Mouse (Mus musculus): Measurements from ENCODE around the gene Vil1. TPM values are rescaled to one million over a fixed set of nuclear protein-coding genes. Genes with fewer than 3 reads are reported as not detected.

Vil1 gene
- polyA plus RNA-seq, 1 experiment from 2014 or later = 6.7 TPM

DNA sequence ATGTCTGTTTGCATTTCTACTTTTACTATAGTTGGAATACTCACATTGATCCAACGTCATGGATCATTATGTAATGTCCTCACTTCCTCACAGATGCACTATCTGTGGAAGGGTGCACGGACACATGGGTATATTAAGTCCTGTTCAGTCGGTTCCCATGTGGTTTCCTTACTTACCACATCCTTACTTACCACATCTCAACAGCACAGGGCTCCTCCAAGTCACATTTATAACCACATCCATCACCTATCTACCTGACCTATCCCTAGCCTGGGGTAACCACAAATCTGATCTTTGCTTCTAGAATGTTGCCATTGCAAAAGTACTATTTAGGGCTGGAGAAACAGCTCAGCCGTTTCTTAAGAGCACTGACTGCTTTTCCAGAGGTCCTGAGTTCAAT is 35.8 kb upstream of the Vil1 start:
- no peak overlapping the region for H3K9ac ChIP-seq (ENCODE audit: low read depth, low read length)
- ATAC-seq (ENCODE audit: low FRiP score, low TSS enrichment) = no peak
- 79% methylated on average over 4 of the region's 4 CpGs for WGBS
- no peak overlapping the region for H3K4me3 ChIP-seq (ENCODE audit: low read length)
- no peaks in the 10 kb centered on the region for H3K9me3 ChIP-seq (ENCODE audit: control insufficient read depth, low read length)
- no peaks in the 10 kb centered on the region for H3K27me3 ChIP-seq (ENCODE audit: control insufficient read depth, insufficient read depth, low read length)
- no peak overlapping the region for H3K27ac ChIP-seq (ENCODE audit: low read depth, low read length)
- 0 out of 2 replicates have a peak, but pooled peaks cover 2% of the 10 kb centered on the region for H3K4me1 ChIP-seq (ENCODE audit: control insufficient read depth, insufficient read depth, low read length)
- no peaks in the 10 kb centered on the region for H3K36me3 ChIP-seq (ENCODE audit: control insufficient read depth, insufficient read depth, low read length)
- no peak overlapping the region for H3K4me2 ChIP-seq (replicated peaks; ENCODE audit: low read depth, low read length)

DNA sequence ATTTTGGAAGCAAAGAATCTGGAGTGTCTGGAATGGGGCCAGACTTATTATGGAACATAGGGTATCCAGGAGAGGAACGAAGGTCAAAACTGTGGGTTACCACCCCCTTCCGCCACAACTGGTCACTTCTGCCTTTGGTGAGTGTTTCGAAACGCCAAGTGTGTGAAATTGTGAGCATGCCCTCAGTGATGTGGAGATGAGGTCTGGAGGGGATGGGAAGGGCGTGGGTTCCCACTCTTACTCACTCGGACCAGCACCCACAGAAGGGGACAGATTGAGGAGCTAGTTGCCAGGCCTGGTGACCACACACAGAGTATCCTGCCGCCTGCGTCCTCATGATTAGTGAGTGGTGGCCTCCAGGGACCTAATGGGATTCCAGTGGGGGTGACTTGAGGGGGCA is 34.2 kb upstream of the Vil1 start, which contains the start of gene Slc11a1:
Gene Slc11a1 (plus strand): TSS at position 216 of the 400 bp plus-strand sequence.
- H3K9ac ChIP-seq (ENCODE audit: low read depth, low read length) = no peak within 1 kb of the TSS
- no peak for ATAC-seq (ENCODE audit: low FRiP score, low TSS enrichment)
- no peak within 1 kb of the TSS for H3K27ac ChIP-seq (ENCODE audit: low read depth, low read length)
- H3K4me2 ChIP-seq (replicated peaks; ENCODE audit: low read depth, low read length) = no peak within 1 kb of the TSS
- H3K4me1 ChIP-seq (ENCODE audit: control insufficient read depth, insufficient read depth, low read length) = 0 out of 2 replicates have a peak, but pooled peaks cover 2% of the 10 kb centered on the region
- no peak within 1 kb of the TSS for H3K4me3 ChIP-seq (ENCODE audit: low read length)
- no peaks in the 10 kb centered on the region for H3K27me3 ChIP-seq (ENCODE audit: control insufficient read depth, insufficient read depth, low read length)
- no peaks in the 10 kb centered on the region for H3K9me3 ChIP-seq (ENCODE audit: control insufficient read depth, low read length)
- 64% methylated on average over 8 of the region's 8 CpGs for WGBS
- H3K36me3 ChIP-seq (ENCODE audit: control insufficient read depth, insufficient read depth, low read length) = no peaks in the 10 kb centered on the region

DNA sequence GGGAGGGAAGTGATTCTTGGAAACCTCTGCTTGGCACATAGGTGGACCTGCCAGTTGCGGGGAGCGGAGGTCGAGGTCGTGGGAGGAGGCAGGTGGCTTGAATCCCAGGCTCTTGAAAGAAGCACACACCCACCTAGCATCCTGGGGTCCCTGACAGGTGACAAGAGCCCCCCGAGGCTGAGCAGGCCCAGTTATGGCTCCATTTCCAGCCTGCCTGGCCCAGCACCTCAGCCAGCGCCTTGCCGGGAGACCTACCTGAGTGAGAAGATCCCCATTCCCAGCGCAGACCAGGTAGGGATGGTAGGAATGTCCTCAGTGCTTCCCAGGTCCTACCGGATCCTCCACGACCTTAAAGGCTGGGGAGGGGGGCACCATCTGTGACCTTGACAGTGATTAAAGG is 33.6 kb upstream of the Vil1 start:
- Histone ChIP-seq H3K4me3 (ENCODE audit: low read length) (no peak overlapping the region), H3K36me3 (ENCODE audit: control insufficient read depth, insufficient read depth, low read length) (no peaks in the 10 kb centered on the region), H3K9ac (ENCODE audit: low read depth, low read length) (no peak overlapping the region), H3K27me3 (ENCODE audit: control insufficient read depth, insufficient read depth, low read length) (no peaks in the 10 kb centered on the region), H3K4me2 (replicated peaks; ENCODE audit: low read depth, low read length) (no peak overlapping the region), H3K9me3 (ENCODE audit: control insufficient read depth, low read length) (no peaks in the 10 kb centered on the region), H3K4me1 (ENCODE audit: control insufficient read depth, insufficient read depth, low read length) (0 out of 2 replicates have a peak, but pooled peaks cover 2% of the 10 kb centered on the region), H3K27ac (ENCODE audit: low read depth, low read length) (no peak overlapping the region)
- 71% methylated on average over 10 of the region's 10 CpGs for WGBS
- no peak for ATAC-seq (ENCODE audit: low FRiP score, low TSS enrichment)

DNA sequence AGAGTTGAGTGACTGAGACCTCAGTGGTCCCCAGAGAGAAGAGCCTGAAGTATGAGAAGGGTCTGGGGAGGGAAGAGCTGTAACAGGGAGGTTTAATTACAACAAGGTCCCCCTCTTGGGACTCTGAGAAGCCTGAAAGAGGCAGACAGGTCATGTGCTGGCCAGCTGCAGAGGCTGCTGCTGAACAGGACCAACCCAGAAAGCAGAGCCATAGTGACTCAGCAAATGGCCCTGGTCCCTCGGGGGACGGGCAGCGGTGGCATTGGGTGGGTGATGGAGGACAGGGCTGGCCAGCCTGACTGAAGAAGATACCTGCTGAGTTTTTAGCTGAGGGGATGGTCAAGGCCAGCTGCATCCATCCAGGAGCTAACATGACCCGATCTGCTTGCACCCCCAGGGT is 32.8 kb upstream of the Vil1 start:
- no peak overlapping the region for H3K9ac ChIP-seq (ENCODE audit: low read depth, low read length)
- no peak overlapping the region for H3K4me3 ChIP-seq (ENCODE audit: low read length)
- no peak overlapping the region for H3K27ac ChIP-seq (ENCODE audit: low read depth, low read length)
- no peaks in the 10 kb centered on the region for H3K27me3 ChIP-seq (ENCODE audit: control insufficient read depth, insufficient read depth, low read length)
- no peak for ATAC-seq (ENCODE audit: low FRiP score, low TSS enrichment)
- no peak overlapping the region for H3K4me2 ChIP-seq (replicated peaks; ENCODE audit: low read depth, low read length)
- WGBS = 72% methylated on average over 4 of the region's 4 CpGs
- H3K9me3 ChIP-seq (ENCODE audit: control insufficient read depth, low read length) = no peaks in the 10 kb centered on the region
- no peaks in the 10 kb centered on the region for H3K36me3 ChIP-seq (ENCODE audit: control insufficient read depth, insufficient read depth, low read length)
- H3K4me1 ChIP-seq (ENCODE audit: control insufficient read depth, insufficient read depth, low read length) = 0 out of 2 replicates have a peak, but pooled peaks cover 2% of the 10 kb centered on the region

DNA sequence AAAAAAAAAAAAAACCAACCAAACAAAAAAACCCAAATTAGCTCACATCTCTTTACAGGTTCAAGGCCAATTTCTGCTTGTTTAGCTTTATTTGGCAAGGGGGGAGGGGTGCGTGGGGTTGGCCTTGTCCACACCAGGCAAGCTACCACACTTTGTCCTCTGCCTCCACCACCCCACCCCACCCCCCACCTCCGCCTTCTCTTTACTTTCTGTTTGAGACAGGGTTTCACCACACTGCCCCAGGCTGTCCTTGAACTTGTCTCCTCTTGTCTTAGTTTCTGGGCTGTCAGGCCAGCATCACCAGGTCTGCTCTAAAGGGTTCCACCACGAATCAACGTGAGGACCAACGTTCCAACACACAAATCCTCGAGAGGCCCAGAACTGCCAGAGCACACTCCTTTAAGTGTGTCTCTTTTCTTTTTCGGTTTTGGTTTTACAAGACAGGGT is 30.1 kb upstream of the Vil1 start:
- ATAC-seq (ENCODE audit: low FRiP score, low TSS enrichment) = no peak

DNA sequence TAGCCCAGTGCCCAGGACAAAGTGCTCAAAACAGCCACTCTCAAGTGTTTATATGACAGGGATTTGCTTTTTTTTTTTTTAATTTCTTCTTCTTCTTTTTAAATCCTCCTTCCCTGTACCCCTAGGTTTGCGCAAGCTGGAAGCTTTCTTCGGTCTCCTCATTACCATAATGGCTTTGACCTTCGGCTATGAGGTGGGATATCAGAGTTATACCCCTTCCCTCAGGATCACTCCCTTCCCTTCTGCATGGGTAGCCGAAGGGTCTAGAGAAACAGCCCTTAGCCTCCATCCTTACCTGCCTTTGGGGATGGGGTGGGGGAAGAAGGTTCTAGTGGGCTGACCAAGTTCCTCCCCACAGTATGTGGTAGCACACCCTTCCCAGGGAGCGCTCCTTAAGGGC is 28.7 kb upstream of the Vil1 start:
- no peaks in the 10 kb centered on the region for H3K36me3 ChIP-seq (ENCODE audit: control insufficient read depth, insufficient read depth, low read length)
- H3K4me1 ChIP-seq (ENCODE audit: control insufficient read depth, insufficient read depth, low read length) = 0 out of 2 replicates have a peak, but pooled peaks cover 2% of the 10 kb centered on the region
- no peak overlapping the region for H3K4me3 ChIP-seq (ENCODE audit: low read length)
- H3K27me3 ChIP-seq (ENCODE audit: control insufficient read depth, insufficient read depth, low read length) = no peaks in the 10 kb centered on the region
- H3K27ac ChIP-seq (ENCODE audit: low read depth, low read length) = no peak overlapping the region
- H3K9ac ChIP-seq (ENCODE audit: low read depth, low read length) = no peak overlapping the region
- no peaks in the 10 kb centered on the region for H3K9me3 ChIP-seq (ENCODE audit: control insufficient read depth, low read length)
- no peak for ATAC-seq (ENCODE audit: low FRiP score, low TSS enrichment)
- 82% methylated on average over 5 of the region's 5 CpGs for WGBS
- H3K4me2 ChIP-seq (replicated peaks; ENCODE audit: low read depth, low read length) = no peak overlapping the region

More for the DNA sequence above, 30.1 kb upstream of the Vil1 start:
- no peak overlapping the region for H3K4me2 ChIP-seq (replicated peaks; ENCODE audit: low read depth, low read length)
- WGBS = 90% methylated on average over 7 of the region's 7 CpGs
- H3K4me1 ChIP-seq (ENCODE audit: control insufficient read depth, insufficient read depth, low read length) = 0 out of 2 replicates have a peak, but pooled peaks cover 2% of the 10 kb centered on the region
- no peak overlapping the region for H3K9ac ChIP-seq (ENCODE audit: low read depth, low read length)
- no peaks in the 10 kb centered on the region for H3K9me3 ChIP-seq (ENCODE audit: control insufficient read depth, low read length)
- no peak overlapping the region for H3K4me3 ChIP-seq (ENCODE audit: low read length)
- H3K27ac ChIP-seq (ENCODE audit: low read depth, low read length) = no peak overlapping the region
- no peaks in the 10 kb centered on the region for H3K27me3 ChIP-seq (ENCODE audit: control insufficient read depth, insufficient read depth, low read length)
- H3K36me3 ChIP-seq (ENCODE audit: control insufficient read depth, insufficient read depth, low read length) = no peaks in the 10 kb centered on the region

DNA sequence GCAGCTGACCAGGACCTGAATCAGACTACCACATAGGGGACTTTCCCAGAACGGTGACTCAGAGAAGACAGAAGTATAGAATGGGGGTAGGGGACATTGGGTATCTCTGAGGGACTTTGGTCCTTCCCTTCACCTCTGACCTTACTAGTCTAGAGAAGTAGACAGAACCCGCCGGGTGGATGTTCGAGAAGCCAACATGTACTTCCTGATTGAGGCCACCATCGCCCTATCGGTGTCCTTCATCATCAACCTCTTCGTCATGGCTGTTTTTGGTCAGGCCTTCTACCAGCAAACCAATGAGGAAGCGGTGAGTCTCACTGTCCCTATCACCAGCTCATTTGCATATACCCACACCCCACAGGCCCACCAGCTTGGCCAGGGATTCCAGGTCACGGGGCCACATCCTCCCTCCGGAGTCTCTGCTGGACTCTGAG is 27.6 kb upstream of the Vil1 start:
- 92% methylated on average over 10 of the region's 10 CpGs for WGBS
- Histone ChIP-seq H3K4me1 (ENCODE audit: control insufficient read depth, insufficient read depth, low read length) (no peaks in the 10 kb centered on the region), H3K4me2 (replicated peaks; ENCODE audit: low read depth, low read length) (no peak overlapping the region)

DNA sequence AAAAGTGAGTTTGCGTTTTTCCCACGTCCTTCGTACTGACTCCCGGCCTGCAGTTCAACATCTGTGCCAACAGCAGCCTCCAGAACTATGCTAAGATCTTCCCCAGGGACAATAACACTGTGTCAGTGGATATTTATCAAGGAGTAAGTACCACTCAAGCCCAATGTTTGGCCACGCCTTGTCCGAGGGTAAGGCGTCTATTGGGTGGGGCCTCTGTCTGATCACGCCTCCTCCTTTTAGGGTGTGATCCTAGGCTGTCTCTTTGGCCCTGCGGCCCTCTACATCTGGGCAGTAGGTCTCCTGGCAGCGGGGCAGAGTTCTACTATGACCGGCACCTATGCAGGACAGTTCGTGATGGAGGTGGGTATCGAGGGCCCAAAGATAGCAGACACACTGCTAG is 25.8 kb upstream of the Vil1 start:
- Histone ChIP-seq H3K4me3 (ENCODE audit: low read length) (no peak overlapping the region), H3K4me2 (replicated peaks; ENCODE audit: low read depth, low read length) (no peak overlapping the region), H3K4me1 (ENCODE audit: control insufficient read depth, insufficient read depth, low read length) (no peaks in the 10 kb centered on the region), H3K9ac (ENCODE audit: low read depth, low read length) (no peak overlapping the region), H3K36me3 (ENCODE audit: control insufficient read depth, insufficient read depth, low read length) (no peaks in the 10 kb centered on the region), H3K27me3 (ENCODE audit: control insufficient read depth, insufficient read depth, low read length) (no peaks in the 10 kb centered on the region), H3K27ac (ENCODE audit: low read depth, low read length) (no peak overlapping the region), H3K9me3 (ENCODE audit: control insufficient read depth, low read length) (no peaks in the 10 kb centered on the region)
- ATAC-seq (ENCODE audit: low FRiP score, low TSS enrichment) = no peak
- 83% methylated on average over 13 of the region's 13 CpGs for WGBS

More for the DNA sequence above, 27.6 kb upstream of the Vil1 start:
- Histone ChIP-seq H3K9me3 (ENCODE audit: control insufficient read depth, low read length) (no peaks in the 10 kb centered on the region), H3K4me3 (ENCODE audit: low read length) (no peak overlapping the region), H3K9ac (ENCODE audit: low read depth, low read length) (no peak overlapping the region), H3K27ac (ENCODE audit: low read depth, low read length) (no peak overlapping the region), H3K27me3 (ENCODE audit: control insufficient read depth, insufficient read depth, low read length) (no peaks in the 10 kb centered on the region), H3K36me3 (ENCODE audit: control insufficient read depth, insufficient read depth, low read length) (no peaks in the 10 kb centered on the region)
- no peak for ATAC-seq (ENCODE audit: low FRiP score, low TSS enrichment)

DNA sequence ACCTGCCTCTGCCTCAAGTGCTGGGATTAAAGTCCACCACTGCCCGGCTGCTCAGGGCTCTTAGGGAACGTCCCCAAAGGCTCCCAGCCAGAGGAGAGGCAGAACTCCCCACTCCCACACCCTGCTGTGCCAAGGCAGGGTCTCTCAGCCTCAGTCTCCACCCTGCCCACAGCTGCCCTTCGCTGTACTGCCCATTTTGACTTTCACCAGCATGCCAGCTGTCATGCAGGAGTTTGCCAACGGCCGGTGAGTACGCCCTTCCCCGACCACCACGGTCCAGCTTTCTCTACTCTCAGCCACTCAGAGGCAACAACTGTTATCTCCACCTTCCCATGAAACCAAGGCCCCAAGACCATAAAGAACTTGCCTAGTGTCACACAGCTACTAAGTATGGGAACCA is 24.7 kb upstream of the Vil1 start:
- no peaks in the 10 kb centered on the region for H3K36me3 ChIP-seq (ENCODE audit: control insufficient read depth, insufficient read depth, low read length)
- 84% methylated on average over 8 of the region's 8 CpGs for WGBS
- no peaks in the 10 kb centered on the region for H3K27me3 ChIP-seq (ENCODE audit: control insufficient read depth, insufficient read depth, low read length)
- no peak overlapping the region for H3K9ac ChIP-seq (ENCODE audit: low read depth, low read length)
- H3K4me3 ChIP-seq (ENCODE audit: low read length) = no peak overlapping the region
- no peak overlapping the region for H3K27ac ChIP-seq (ENCODE audit: low read depth, low read length)
- H3K4me1 ChIP-seq (ENCODE audit: control insufficient read depth, insufficient read depth, low read length) = peaks cover under 1% of the 10 kb centered on the region
- H3K4me2 ChIP-seq (replicated peaks; ENCODE audit: low read depth, low read length) = no peak overlapping the region
- no peak for ATAC-seq (ENCODE audit: low FRiP score, low TSS enrichment)
- H3K9me3 ChIP-seq (ENCODE audit: control insufficient read depth, low read length) = no peaks in the 10 kb centered on the region
